Mouse (Mus musculus) urinary bladder, postnatal 25 days (tissue): ENCODE data around the gene Ifnar1.
A peak's percentile ranks its signal among the peaks of the same experiment; 100 is the strongest.
"Not testable (repeated sequence)": the region's sequence is repeated elsewhere in the genome, so short reads cannot be mapped to it uniquely, and the experiment has no call there.

Experiments used
- DNase-seq: peaks from one replicate; pipeline ENCODE4 v3.0.0; 2022; ENCODE audit warnings: low spot score

The Ifnar1 gene

GRCm38 (mm10) chr16:91484808-91485700 is at the start of gene Ifnar1:
Ifnar1 (plus strand) TSS chr16:91485238.
- peak; percentile 98 for DNase-seq

GRCm38 (mm10) chr16:91438081-91438480 is 47.0 kb upstream of the Ifnar1 start:
- no peak for DNase-seq

- DNase-seq = not testable (repeated sequence)
These were observed 46.4 kb upstream of the Ifnar1 start for GRCm38 (mm10) chr16:91438599-91438998.

- DNase-seq = no peak
These were observed 43.7 kb upstream of the Ifnar1 start for GRCm38 (mm10) chr16:91441366-91441765.

GRCm38 (mm10) chr16:91441811-91442240 is 43.2 kb upstream of the Ifnar1 start:
- DNase-seq = no peak

- DNase-seq = no peak
These were observed 42.6 kb upstream of the Ifnar1 start for GRCm38 (mm10) chr16:91442446-91442845.

- no peak for DNase-seq
These were observed 41.8 kb upstream of the Ifnar1 start for GRCm38 (mm10) chr16:91443211-91443611.

- DNase-seq = no peak
These were observed 40.2 kb upstream of the Ifnar1 start for GRCm38 (mm10) chr16:91444847-91445246.

- no peak for DNase-seq
These were observed 39.5 kb upstream of the Ifnar1 start for GRCm38 (mm10) chr16:91445566-91445965.

- no peak for DNase-seq
These were observed 38.1 kb upstream of the Ifnar1 start for GRCm38 (mm10) chr16:91446778-91447511.

GRCm38 (mm10) chr16:91447512-91447900 is 37.5 kb upstream of the Ifnar1 start:
- no peak for DNase-seq

- DNase-seq = no peak
These were observed 37.0 kb upstream of the Ifnar1 start for GRCm38 (mm10) chr16:91448088-91448487.

- no peak for DNase-seq
These were observed 36.1 kb upstream of the Ifnar1 start for GRCm38 (mm10) chr16:91448895-91449294.

- DNase-seq = no peak
These were observed 34.6 kb upstream of the Ifnar1 start for GRCm38 (mm10) chr16:91450137-91451064.

- no peak for DNase-seq
These were observed 33.1 kb upstream of the Ifnar1 start for GRCm38 (mm10) chr16:91451949-91452348.

GRCm38 (mm10) chr16:91452363-91452896 is 32.6 kb upstream of the Ifnar1 start:
- DNase-seq = no peak

GRCm38 (mm10) chr16:91455868-91456267 is 29.2 kb upstream of the Ifnar1 start:
- DNase-seq = no peak

GRCm38 (mm10) chr16:91458301-91458746 is 26.7 kb upstream of the Ifnar1 start:
- DNase-seq = no peak

GRCm38 (mm10) chr16:91458976-91459375 is 26.1 kb upstream of the Ifnar1 start:
- no peak for DNase-seq

GRCm38 (mm10) chr16:91459396-91459795 is 25.6 kb upstream of the Ifnar1 start:
- DNase-seq = no peak

GRCm38 (mm10) chr16:91459841-91460370 is 25.1 kb upstream of the Ifnar1 start:
- no peak for DNase-seq
